Mouse (Mus musculus) 3T3-L1 (cell line): Measurements from ENCODE around the gene Exosc1.

Source experiments
- DNase-seq: peaks from one replicate; pipeline ENCODE4 v3.0.0-alpha.2; 2015; ENCODE audit warnings: low read depth, low spot score

Gene Exosc1

DNA sequence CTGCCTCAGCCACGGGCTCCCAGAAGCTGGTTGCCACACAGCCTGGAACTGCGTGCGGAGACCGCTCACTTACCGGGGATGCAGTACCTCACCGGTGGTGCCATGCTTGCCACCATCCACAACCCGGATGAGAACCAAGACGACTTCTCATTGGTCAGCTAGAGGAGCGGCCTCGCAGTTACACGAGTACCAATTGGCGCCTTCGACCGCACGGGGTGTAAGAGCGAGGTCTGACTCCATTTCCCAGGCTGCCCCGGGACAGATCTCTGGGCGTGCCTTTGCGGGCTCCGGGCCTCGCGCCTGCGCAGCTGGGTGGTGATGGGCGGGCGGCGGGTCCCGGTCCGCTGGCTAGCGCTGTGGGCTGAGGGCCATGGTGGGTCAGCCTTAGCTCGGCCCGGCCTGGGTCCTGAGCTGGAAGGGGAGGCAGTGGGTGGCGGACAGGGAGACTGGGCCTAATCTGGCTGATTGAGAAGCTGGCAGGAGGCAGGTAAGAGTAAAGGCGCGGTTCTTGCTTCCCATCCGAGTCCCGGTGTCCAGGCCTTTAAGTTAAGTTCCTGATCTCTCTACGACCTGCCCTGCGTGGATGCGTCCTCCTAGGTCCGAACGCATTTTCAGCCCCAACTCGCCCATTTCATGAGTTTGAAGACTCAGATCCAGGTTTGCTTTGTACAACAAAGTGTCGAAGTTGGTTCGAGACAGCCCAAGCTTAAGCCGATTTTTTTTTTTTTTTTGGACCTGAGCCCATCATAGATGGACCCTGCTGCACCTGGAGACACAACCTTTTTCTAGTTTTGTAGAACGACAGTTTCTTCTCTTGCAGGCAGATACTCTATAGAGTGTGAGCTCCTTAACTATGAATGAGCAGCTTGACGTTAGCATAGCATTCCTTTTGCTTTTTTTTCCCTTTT lies at the start of gene Exosc1, which contains the start of gene Zdhhc16:
TSS of gene Exosc1 (minus strand) at position 245 of the 908 bp plus-strand sequence.
TSS of gene Zdhhc16 (plus strand) at position 302 of the 908 bp plus-strand sequence.
- peak; percentile 100 for DNase-seq

DNA sequence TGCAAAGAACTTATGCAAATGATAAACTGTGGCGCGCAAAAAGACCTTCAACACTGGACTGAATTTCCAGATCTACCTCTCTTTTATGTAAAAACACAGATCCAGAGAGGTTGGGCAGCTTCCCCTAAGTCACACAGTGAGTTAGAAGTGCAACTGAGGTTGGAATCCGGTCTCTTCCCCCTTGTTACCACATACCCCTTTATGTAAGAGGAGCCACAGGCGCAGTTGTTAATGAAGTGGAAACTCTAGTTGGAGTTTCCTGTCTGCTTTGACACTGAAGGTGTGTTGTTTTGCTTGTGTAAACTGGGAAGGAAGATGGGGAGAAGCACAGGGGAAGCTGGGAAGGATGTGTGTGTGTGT lies 49.5 kb upstream of the Exosc1 start:
- DNase-seq, result peak; percentile 45

DNA sequence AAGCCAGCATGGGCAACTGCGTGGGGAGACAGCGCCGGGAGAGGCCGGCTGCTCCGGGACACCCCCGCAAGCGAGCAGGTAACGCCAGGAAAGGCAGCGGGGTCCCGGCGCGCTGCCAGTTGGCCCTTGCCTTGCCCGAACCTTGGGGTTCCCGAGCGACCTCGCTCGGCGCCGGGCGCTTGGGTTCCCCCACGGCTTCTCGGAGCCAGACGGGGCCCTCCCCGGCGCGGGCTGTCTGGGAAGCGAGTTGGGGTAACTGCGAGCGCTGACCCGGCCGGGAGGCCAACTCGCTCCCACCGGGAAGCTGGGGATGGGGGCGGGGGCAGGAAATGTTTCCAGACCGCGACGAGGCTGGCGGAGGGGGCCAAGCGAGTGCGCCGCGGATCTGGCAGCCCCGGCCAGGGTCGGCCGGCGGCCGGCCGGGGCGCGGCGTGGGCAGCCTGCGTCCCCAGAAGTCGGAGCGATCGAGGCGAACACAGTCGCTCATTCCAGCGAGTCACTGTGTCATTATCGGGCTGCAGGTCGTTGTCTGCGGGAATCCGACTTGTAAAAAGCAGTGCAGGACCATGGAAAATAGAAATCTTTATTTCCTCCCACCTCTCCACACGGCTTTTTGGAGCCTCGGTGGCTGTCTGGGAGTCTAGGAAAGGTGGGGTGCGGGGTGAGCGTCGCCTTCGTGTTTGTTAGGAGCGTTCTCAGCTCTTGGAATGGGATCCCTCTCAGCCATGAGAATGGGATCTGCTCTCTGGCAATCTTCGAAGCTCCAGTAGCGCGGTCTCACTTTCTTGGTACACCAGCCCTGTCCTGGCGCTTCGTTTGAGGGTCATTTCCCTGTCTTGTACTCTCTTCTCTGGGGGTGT lies 48.9 kb upstream of the Exosc1 start:
- peak; percentile 62 for DNase-seq

DNA sequence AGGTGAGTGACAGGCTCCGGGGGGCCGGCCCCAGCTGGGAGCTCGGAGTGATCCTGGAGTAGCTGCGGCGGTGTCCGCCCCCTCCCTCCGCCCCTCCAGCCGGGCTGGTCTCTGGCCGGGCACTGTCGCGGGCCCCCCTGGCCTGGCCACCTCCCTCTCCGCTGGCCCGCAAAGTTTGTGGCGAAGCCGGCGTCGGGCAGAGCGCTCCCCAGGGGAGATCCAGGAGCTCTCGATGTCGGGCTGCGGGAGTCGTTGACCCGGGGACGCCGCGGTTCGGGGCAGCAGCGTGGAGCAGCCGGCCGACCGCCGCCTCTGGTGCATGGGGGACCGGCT lies 48.3 kb upstream of the Exosc1 start, which contains the start of gene Ubtd1:
TSS of gene Ubtd1 (plus strand) at position 169 of the 333 bp plus-strand sequence.
- no peak for DNase-seq

DNA sequence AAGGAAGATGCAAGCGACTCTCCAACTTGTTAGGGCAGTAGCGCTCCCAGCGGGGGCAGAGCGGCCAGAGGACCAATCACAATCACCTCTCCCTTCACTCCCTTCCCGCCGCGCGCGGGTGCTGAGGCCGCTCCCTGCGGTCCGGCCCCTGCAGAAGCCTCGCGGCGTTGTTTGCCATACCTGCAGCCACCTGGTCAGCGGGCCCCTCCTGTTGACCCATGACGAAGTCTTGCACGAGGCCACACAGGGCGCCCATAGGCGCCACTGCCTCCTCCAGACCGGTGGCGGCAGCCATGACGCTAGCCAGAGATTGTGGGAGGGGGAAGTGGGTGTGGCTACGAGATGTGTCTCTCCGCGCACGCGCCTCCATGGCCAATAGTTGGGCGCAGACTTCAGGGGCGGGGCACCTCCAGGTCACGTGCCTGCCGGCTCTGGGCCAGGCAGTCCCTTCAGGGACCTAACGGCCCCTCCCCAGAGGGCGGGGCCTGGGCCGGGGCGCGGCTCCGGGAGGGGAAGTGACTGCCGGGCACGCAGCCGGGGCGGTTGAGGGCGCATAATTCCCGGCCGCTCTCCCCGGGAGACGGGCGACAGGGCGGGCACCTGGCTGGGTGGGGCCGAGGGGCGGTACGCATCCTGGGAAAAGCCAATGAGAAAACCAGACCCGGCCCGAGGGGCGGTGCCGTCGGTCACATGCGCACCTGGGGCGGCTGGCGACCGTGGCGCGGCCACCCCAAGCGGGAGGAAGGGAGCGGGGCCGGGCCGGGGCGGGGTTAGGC lies 47.8 kb upstream of the Exosc1 start, which contains the start of gene Mms19:
TSS of gene Mms19 (minus strand) at position 339 of the 776 bp plus-strand sequence.
- DNase-seq, result peak; percentile 98

GRCm38 (mm10) chr19:41980422-41980818 lies 47.2 kb upstream of the Exosc1 start:
- peak; percentile 81 for DNase-seq

GRCm38 (mm10) chr19:41973891-41974794 lies 40.9 kb upstream of the Exosc1 start:
- no peak for DNase-seq

GRCm38 (mm10) chr19:41969618-41970017 lies 36.4 kb upstream of the Exosc1 start:
- DNase-seq, result no peak

GRCm38 (mm10) chr19:41953574-41953973 lies 20.4 kb upstream of the Exosc1 start:
- DNase-seq, result no peak

DNA sequence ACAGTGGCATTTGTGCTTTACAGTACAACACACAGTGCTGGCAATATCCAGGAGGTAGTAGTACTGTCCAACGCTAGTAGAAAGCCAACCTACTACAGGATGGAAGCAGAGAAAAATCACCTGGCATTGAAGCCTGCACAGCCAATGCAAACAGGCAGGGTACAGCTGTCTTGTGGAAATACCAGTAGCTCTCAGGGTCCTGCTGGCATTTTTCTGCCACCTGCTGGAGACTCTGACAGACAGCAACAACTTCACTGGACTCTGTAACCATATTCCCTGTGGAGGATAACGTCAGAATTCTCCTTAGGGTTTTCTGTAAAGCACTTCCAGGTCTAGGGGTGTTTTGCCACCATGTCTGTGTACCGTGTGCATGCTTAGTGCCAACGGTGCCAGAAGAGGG lies 19.1 kb upstream of the Exosc1 start:
- peak; percentile 68 for DNase-seq

GRCm38 (mm10) chr19:41943841-41944240 lies 10.6 kb upstream of the Exosc1 start:
- no peak for DNase-seq

- DNase-seq, result no peak
Measured at GRCm38 (mm10) chr19:41938539-41938938, 5.3 kb upstream of the Exosc1 start.

- DNase-seq, result peak; percentile 97
Measured at GRCm38 (mm10) chr19:41935921-41936320, 2.7 kb upstream of the Exosc1 start.

GRCm38 (mm10) chr19:41934124-41934523 lies 901 bp upstream of the Exosc1 start:
- no peak for DNase-seq

DNA sequence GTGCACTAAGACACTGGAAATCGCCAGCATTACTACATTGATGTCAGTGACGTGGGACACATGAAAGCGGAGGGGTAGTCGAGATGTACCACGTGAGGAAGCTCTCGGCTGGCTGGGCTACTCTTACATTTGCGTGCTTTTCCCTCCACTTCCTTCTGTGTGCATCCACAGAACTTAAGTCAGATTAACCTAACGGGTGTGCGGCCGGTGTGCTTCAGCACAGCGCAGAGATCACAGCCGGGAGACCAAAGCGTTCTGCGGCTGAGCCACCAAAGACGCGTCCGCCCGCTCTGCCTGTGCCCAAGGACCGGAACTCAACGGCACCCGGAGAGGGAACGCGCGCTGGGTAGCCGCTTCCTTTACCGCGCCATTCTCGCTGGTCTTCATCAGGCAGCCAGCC lies 537 bp downstream of the Exosc1 start:
- DNase-seq, result peak; percentile 45

DNA sequence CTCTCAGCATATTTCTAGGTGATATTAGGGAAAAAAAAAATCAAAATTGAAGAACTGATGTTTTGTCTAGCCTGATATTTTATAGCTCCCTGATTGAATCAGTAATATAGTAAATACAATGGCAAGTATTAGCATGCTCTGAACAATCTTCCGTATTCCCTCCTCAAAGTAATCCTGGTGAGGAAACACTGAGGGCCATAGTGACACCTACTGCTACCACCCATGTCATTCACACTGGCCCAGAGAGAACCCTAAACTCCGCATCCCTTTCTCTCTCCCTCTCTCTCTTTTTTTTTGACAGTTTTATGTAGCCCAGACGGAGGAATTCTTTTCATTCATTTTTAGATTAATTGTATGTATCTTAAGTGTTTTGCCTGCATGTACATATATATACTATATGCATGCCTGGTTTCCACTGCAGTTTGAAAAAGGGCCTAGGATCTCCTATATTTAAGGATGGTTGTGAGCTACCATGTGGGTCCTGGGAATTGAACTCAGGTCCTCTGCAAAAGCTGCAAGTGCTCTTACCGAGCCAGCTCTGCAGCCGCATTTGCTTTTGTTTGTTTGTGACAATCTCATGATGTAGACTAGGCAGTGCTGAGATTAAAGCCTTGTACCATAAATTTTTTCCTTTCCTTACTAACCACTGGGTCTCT lies 12.7 kb downstream of the Exosc1 start:
- no peak for DNase-seq

- no peak for DNase-seq
Measured at GRCm38 (mm10) chr19:41919471-41919870, 13.8 kb downstream of the Exosc1 start.

- DNase-seq, result no peak
Measured at GRCm38 (mm10) chr19:41916853-41917252, 16.4 kb downstream of the Exosc1 start.

GRCm38 (mm10) chr19:41915294-41915693 lies 17.9 kb downstream of the Exosc1 start:
- DNase-seq, result no peak

DNA sequence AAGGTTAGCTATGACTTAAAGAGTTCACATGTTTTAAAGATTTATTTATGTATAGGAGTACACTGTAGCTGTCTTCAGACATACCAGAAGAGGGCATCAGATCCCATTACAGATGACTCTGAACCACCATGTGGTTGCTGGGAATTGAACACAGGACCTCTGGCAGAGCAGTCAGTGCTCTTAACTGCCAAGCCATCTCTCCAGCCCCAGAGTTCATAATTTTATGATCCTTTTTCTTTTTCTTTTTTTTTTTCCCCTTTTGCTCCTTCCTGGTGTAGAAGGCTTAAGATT lies 18.7 kb downstream of the Exosc1 start:
- peak; percentile 47 for DNase-seq
